Mouse (Mus musculus) liver, embryonic 12.5 days (tissue): Measurements from ENCODE around the gene Atp7b. TPM values are rescaled to one million over a fixed set of nuclear protein-coding genes. Genes with fewer than 3 reads are reported as not detected.

Experiments used
- ATAC-seq: fragments of 200-750 bp; cut with Nextera tagmentation; 2 replicates; pipeline ENCODE4 v1.8.0; 2017; ENCODE audit warnings: moderate number of reproducible peaks, mild to moderate bottlenecking, moderate library complexity
- H3K27ac ChIP-seq: fragments of 300-500 bp; sonication (generic); 2 replicates; pipeline ENCODE4 v1.5.1; 2016; ENCODE audit warnings: mild to moderate bottlenecking
- H3K27me3 ChIP-seq: fragments of 300-500 bp; sonication (generic); replicated peaks from 2 replicates; pipeline ENCODE4 v1.6.1; 2016; ENCODE audit warnings: mild to moderate bottlenecking, moderate library complexity
- H3K36me3 ChIP-seq: fragments of 300-500 bp; sonication (generic); 2 replicates; pipeline ENCODE4 v1.6.1; 2016; ENCODE audit warnings: mild to moderate bottlenecking, moderate library complexity
- H3K4me1 ChIP-seq: fragments of 300-500 bp; sonication (generic); 2 replicates; pipeline ENCODE4 v1.6.1; 2016
- H3K4me2 ChIP-seq: fragments of 300-500 bp; sonication (generic); 2 replicates; pipeline ENCODE4 v1.6.1; 2016; ENCODE audit warnings: mild to moderate bottlenecking, moderate library complexity
- H3K4me3 ChIP-seq: fragments of 300-500 bp; sonication (generic); 2 replicates; pipeline ENCODE4 v1.5.1; 2016; ENCODE audit warnings: mild to moderate bottlenecking, moderate library complexity
- H3K9ac ChIP-seq: fragments of 300-500 bp; sonication (generic); 2 replicates; pipeline ENCODE4 v1.6.1; 2016; ENCODE audit warnings: mild to moderate bottlenecking, moderate library complexity
- H3K9me3 ChIP-seq: fragments of 300-500 bp; sonication (generic); replicated peaks from 2 replicates; pipeline ENCODE4 v1.6.1; 2016; ENCODE audit warnings: mild to moderate bottlenecking, moderate library complexity
- WGBS: fragments of 180-500 bp; shearing (Covaris S2); methylation state at CpG from one replicate; pipeline ENCODE4 v1.1.7; 2016; ENCODE audit not compliant: insufficient replicate concordance; 5-methylcytosine and 5-hydroxymethylcytosine counted together
- polyA plus RNA-seq: library from polyadenylated mRNA; unstranded; fragments of >200 nt; fragmentation: Nextera tagmentation; extraction: Ambion mirVana; gene quantifications from 2 replicates; pipeline ENCODE4 v1.2.1, GENCODE M21; 2016

Atp7b gene
- polyA plus RNA-seq = 14.3 and 15.8 TPM in 2 replicates

DNA sequence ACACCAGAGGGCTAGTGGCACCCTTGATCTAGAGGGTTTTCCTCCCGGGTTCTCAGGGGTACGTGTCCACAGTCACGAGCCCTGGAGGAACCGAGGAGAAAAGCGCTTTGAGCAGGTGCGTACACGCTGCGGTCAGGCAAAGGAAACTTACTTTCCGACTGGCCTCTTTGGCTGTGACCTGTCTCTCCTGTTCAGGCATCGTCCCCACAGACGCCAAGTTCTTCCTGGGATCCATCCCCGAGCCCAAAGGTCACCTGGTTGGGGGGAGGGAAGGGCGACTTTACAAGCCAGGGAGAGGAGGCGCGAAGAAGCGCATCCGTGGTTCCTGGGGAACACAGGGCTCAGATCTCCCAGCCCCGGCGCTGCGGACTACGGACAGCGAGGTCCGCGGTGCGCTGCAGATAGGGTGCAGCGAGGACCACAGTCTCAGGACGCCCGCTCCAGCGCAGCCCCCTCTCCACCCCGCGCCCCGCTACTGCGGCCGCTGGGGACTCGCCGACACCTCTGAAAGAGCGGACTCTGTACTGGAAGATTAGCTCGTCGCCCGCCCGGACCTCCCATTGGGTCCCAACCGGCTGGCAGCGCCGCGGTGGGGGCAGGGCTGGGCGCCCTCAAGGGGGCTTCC is at the start of gene Atp7b:
Gene Atp7b (minus strand): TSS at position 485 of the 625 bp plus-strand sequence.
- H3K9me3 ChIP-seq = no peaks in the 10 kb centered on the region
- H3K27me3 ChIP-seq = no peaks in the 10 kb centered on the region
- H3K27ac ChIP-seq = peak within 1 kb of the TSS; percentile 94
- H3K4me2 ChIP-seq = peak within 1 kb of the TSS; percentile 87
- H3K36me3 ChIP-seq = peaks cover 29% of the 10 kb centered on the region
- peak within 1 kb of the TSS; percentile 90 for H3K9ac ChIP-seq
- under 1% methylated on average over 45 of the region's 46 CpGs for WGBS
- peak; percentile 74 for ATAC-seq
- peaks cover 59% of the 10 kb centered on the region for H3K4me1 ChIP-seq
- H3K4me3 ChIP-seq = peak within 1 kb of the TSS; percentile 90

DNA sequence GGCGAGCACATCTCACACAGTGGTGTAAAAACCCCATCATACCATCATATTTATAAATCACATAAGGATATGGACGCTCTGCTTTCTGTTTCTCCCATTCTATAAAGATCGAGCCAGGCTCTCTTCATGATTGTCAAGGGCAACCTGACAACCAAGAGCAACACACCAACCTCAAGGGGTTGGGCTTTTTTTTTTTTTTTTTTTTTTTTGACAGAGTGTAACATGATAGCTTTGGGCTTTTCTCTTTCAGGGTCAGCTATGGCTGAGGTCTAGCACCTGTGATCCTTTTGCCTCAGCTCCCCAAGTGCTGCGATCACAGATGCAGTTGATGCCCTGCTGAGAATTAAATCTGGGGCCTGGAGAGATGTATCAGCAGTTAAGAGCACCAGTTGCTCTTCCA is 46.9 kb upstream of the Atp7b start:
- Histone ChIP-seq H3K4me3 (no peak overlapping the region), H3K9ac (no peak overlapping the region), H3K36me3 (no peaks in the 10 kb centered on the region), H3K4me2 (no peak overlapping the region), H3K27ac (no peak overlapping the region), H3K9me3 (no peaks in the 10 kb centered on the region), H3K27me3 (no peaks in the 10 kb centered on the region), H3K4me1 (no peaks in the 10 kb centered on the region)
- WGBS = 56% methylated on average over 4 of the region's 4 CpGs
- ATAC-seq = no peak

DNA sequence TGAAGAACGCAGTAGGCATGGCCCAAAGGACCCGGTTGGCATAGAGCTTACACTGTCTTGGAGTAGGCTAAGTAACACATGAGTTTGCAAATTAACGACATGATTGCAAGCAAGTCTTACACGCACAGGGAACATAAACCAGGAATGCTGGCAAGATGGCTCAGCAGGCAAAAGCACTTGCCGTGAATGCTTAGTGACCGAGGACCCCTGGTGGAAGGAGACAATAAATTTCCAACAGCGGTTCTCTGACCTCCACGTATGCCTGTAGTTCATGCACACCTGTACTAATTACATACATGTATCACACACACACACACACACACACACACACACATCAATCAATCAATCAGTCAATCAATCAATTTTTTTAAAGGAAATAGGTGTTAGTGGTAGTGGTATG is 31.5 kb upstream of the Atp7b start:
- 52% methylated on average over 8 of the region's 8 CpGs for WGBS
- no peaks in the 10 kb centered on the region for H3K36me3 ChIP-seq
- no peaks in the 10 kb centered on the region for H3K4me1 ChIP-seq
- H3K4me2 ChIP-seq = no peak overlapping the region
- H3K9me3 ChIP-seq = no peaks in the 10 kb centered on the region
- no peak overlapping the region for H3K27ac ChIP-seq
- no peaks in the 10 kb centered on the region; the same call in 1 of the 2 replicates for H3K27me3 ChIP-seq
- H3K4me3 ChIP-seq = no peak overlapping the region
- no peak for ATAC-seq
- no peak overlapping the region for H3K9ac ChIP-seq

DNA sequence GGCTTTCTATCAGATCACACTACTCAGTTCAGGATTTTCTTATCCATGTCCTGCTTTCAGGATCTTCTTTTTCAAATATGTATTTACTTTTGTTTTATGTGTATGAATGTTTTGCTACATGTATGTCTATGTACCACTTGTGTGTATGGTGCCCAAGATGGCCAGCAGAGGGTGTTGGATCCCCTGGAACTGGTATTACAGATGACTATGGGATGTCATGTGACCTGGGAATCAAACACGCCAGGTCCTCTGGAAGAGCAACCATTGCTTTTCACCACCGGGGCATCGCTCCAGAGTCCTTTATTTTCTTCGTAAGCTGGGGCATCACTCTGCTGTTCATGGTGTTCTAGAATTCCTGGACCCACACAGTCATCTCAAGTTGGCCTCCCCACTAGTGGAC is 29.1 kb upstream of the Atp7b start:
- H3K36me3 ChIP-seq = no peaks in the 10 kb centered on the region
- H3K4me1 ChIP-seq = no peaks in the 10 kb centered on the region
- no peak for ATAC-seq
- H3K9ac ChIP-seq = no peak overlapping the region
- H3K9me3 ChIP-seq = no peaks in the 10 kb centered on the region
- H3K4me3 ChIP-seq = no peak overlapping the region
- 86% methylated on average over 4 of the region's 4 CpGs for WGBS
- no peak overlapping the region for H3K27ac ChIP-seq
- no peaks in the 10 kb centered on the region; the same call in 1 of the 2 replicates for H3K27me3 ChIP-seq
- H3K4me2 ChIP-seq = no peak overlapping the region

DNA sequence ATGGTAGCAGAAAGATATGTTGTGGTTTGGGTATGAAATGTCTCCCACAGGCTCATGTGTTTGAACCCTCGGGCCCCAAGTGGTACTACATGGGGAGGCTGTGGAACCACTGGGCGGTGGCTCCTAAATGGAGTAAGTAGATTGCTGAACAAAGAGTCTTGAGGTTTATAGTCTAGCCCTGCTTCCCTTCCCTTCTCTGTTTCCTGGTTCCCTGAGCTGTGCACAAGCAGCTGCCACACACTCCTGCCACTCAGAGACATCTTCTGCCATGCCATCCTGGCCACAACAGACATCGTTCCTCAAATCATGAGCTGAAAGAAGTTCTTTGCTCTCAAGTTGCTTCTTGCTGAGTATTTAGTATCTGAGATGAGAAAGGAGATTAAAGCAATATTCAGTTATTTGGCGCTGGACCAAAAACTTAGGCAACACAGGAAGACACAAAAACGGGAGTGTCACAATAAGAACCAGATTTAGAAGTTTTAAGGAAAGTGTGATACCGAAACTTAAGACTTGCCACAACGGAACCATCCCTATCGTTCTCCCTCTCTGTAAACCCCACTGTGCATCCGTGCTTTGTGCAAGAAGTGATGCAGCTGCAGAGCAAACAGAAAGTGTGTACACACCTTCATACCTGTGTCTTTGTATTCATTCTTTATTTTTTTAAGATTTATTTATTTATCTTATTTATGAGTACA is 19.4 kb upstream of the Atp7b start:
- H3K4me3 ChIP-seq = no peak overlapping the region
- H3K9ac ChIP-seq = no peak overlapping the region
- H3K36me3 ChIP-seq = no peaks in the 10 kb centered on the region
- no peak overlapping the region for H3K4me2 ChIP-seq
- H3K27me3 ChIP-seq = no peaks in the 10 kb centered on the region
- ATAC-seq = no peak
- H3K9me3 ChIP-seq = no peaks in the 10 kb centered on the region
- no peak overlapping the region for H3K27ac ChIP-seq
- WGBS = 66% methylated on average over 9 of the region's 9 CpGs
- peaks cover 6% of the 10 kb centered on the region; the same call in 1 of the 2 replicates for H3K4me1 ChIP-seq

DNA sequence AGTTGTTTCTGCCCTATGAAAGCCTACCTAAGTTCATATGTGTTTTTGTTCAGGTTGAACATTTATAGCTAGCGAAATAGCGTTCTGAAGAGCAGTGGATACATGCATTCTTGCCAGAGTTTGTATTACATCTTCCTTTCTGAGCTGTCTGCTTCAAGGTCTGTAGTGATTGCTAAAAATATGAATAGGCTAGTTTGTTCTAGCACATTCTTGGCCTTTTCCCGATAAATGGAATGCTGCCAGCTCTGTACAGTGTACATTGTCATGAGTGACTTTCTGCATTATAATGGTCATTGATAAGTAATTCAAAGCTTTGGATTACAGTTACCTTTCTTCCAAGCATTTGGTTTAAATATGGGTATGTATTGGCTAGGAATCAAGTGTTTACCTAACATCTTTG is 1.0 kb upstream of the Atp7b start:
- Histone ChIP-seq H3K36me3 (peaks cover 41% of the 10 kb centered on the region), H3K4me2 (peak overlapping the region; percentile 87), H3K4me1 (peaks cover 47% of the 10 kb centered on the region), H3K4me3 (peak overlapping the region; percentile 90), H3K9me3 (peaks cover 3% of the 10 kb centered on the region; the same call in 1 of the 2 replicates), H3K27ac (no peak overlapping the region), H3K27me3 (no peaks in the 10 kb centered on the region), H3K9ac (peak overlapping the region; percentile 69)
- 6% methylated on average over 3 of the region's 3 CpGs for WGBS
- ATAC-seq = no peak

DNA sequence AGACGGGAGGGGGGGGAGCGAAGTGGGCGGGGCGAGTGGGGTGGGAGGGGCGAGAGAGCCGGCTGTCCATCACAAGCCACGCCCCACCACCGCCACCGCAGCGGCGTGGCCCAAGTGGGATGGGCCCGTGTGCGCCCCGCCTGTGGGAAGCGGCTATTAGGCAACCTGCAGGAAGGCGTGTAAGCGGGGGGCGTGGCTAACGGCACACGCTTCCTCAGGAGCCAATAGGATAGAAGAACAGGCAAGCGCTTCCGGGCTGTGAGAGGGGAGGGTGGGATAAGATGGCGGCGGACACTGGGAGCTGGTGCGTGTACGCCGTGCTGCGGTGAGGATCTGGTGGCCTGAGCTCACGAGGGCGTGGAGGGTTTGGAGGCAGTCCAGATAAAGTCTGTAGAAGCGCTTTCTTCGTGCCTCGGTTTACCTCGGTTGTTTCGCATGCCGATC is 363 bp upstream of the Atp7b start, which contains the start of gene Alg11:
Gene Alg11 (plus strand): TSS at position 276 of the 444 bp plus-strand sequence.
- Histone ChIP-seq H3K4me1 (peaks cover 54% of the 10 kb centered on the region), H3K9me3 (no peaks in the 10 kb centered on the region; the same call in 1 of the 2 replicates), H3K27ac (peak within 1 kb of the TSS; percentile 94), H3K4me2 (peak within 1 kb of the TSS; percentile 87), H3K9ac (peak within 1 kb of the TSS; percentile 90), H3K4me3 (peak within 1 kb of the TSS; percentile 90), H3K36me3 (peaks cover 35% of the 10 kb centered on the region), H3K27me3 (no peaks in the 10 kb centered on the region)
- under 1% methylated on average over 36 of the region's 36 CpGs for WGBS
- ATAC-seq = peak; percentile 96

DNA sequence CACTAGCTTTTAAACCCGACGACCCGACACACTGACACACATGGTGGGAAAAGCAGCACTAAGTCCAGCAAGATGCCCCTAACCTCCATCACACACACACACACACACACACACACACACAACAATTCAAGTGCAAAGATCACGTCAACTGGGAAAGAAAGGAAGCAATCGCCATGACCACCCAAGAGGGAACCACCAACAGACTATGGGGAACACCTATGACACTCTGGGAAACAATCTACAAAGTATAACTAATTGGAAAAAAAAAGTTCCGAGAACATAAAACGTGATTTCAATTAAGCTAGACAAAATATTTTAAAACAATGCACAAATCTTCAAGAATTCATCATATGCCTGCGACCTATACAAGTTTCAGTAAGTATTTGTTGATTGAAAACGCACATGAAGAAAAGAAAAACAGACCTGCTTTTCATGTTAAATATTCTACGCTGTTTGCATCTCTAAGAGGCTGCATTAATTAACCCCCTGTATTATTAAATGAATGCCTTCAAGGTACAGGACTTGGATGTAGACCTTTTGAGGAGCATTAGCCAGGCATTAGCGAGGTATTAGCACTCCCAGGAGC is 859 bp downstream of the Atp7b start:
- 25% methylated on average over 11 of the region's 11 CpGs for WGBS
- Histone ChIP-seq H3K36me3 (peaks cover 23% of the 10 kb centered on the region), H3K27me3 (no peaks in the 10 kb centered on the region), H3K9ac (peak overlapping the region; percentile 90), H3K27ac (peak overlapping the region; percentile 94), H3K9me3 (no peaks in the 10 kb centered on the region), H3K4me1 (peaks cover 66% of the 10 kb centered on the region), H3K4me3 (peak overlapping the region; percentile 90), H3K4me2 (peak overlapping the region; percentile 87)
- no peak for ATAC-seq

DNA sequence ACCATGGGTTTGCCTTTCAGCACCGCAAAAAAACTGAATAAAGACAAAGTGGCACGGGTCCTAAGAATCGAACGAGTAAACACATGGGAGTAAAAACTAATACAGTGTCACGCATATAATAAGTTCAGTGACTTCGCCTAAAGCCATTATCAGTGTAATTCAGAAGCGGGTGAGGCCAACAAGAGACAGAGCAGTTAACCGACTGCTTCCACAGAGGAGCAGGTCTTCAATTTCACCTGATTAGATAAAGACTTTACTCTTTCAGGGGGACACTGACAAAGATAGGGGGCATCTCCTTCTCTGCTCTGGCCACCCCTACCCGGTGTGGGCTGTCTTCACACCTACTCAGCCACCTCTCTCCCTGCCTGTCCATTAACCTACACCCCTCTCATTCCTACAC is 1.7 kb downstream of the Atp7b start:
- Histone ChIP-seq H3K9ac (peak overlapping the region; percentile 90), H3K27me3 (no peaks in the 10 kb centered on the region), H3K4me2 (peak overlapping the region; percentile 87), H3K36me3 (peaks cover 19% of the 10 kb centered on the region), H3K27ac (peak overlapping the region; percentile 94), H3K9me3 (no peaks in the 10 kb centered on the region), H3K4me3 (peak overlapping the region; percentile 90), H3K4me1 (peaks cover 75% of the 10 kb centered on the region)
- WGBS = 19% methylated on average over 9 of the region's 9 CpGs
- peak; percentile 46 for ATAC-seq

DNA sequence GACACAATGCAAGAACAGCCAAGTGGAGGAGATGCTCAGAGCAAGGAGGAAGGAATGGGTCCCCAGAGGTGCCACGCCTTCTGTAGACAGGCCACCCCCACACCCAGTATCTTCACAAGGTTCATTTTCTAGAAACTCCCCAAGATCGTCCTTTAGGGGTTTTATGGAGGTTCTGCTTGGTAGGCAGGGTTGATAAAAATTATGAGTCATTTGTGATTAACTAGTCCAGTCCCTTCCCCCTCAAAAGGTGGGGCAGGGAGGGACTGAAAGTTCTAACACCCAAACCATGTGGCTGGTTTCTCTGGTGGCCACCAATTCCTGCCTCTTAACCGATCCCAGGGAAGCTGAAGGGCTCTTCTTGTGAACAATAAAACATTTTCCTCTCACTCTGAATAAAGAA is 3.3 kb downstream of the Atp7b start:
- H3K4me2 ChIP-seq = peak overlapping the region; percentile 87
- H3K9ac ChIP-seq = peak overlapping the region; percentile 90; the same call in 1 of the 2 replicates
- H3K4me3 ChIP-seq = peak overlapping the region; percentile 90; the same call in 1 of the 2 replicates
- no peaks in the 10 kb centered on the region for H3K9me3 ChIP-seq
- H3K27me3 ChIP-seq = no peaks in the 10 kb centered on the region
- peaks cover 16% of the 10 kb centered on the region for H3K36me3 ChIP-seq
- peaks cover 72% of the 10 kb centered on the region for H3K4me1 ChIP-seq
- peak overlapping the region; percentile 94 for H3K27ac ChIP-seq
- no peak for ATAC-seq
- 50% methylated on average over 3 of the region's 3 CpGs for whole genome bisulfite sequencing

DNA sequence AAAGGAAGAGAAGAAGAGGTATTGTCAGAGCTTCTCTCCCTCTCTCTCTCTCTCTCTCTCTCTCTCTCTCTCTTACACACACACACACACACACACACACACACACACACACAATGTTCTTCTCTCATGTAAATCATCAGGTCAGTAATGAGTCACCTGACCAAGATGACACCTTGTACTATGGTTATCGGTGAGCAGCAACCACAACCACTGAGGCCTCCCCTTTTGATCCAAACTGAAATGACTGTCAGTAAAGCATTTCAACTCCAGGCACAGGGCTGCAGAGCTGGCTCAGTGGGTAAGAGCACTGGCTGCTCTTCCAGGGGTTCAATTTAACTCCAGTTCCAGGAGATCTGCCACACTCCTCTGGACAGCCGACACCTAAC is 4.6 kb downstream of the Atp7b start:
- Histone ChIP-seq H3K36me3 (peaks cover 16% of the 10 kb centered on the region), H3K9ac (peak overlapping the region; percentile 53), H3K27ac (peak overlapping the region; percentile 94), H3K4me2 (peak overlapping the region; percentile 87), H3K9me3 (no peaks in the 10 kb centered on the region), H3K4me1 (peaks cover 63% of the 10 kb centered on the region), H3K27me3 (no peaks in the 10 kb centered on the region), H3K4me3 (peak overlapping the region; percentile 38)
- no peak for ATAC-seq
- WGBS = 66% methylated on average over 2 of the region's 2 CpGs
